Mouse (Mus musculus): Measurements from ENCODE around the gene Glt1d1.

GRCm38 (mm10) chr5:127592406-127592805 lies 39.7 kb upstream of the Glt1d1 start:
- TF ChIP-seq GATA1 (IDR thresholded peaks at IDR 0.05; ENCODE audit: borderline replicate concordance, low read length) (no peak), FLI1 (IDR thresholded peaks at IDR 0.05; ENCODE audit: low read length) (no peak)

All from megakaryocyte, embryonic 14.5 days (primary cell).